Mouse (Mus musculus): ENCODE data around the gene Ccdc186.

The Ccdc186 gene

DNA sequence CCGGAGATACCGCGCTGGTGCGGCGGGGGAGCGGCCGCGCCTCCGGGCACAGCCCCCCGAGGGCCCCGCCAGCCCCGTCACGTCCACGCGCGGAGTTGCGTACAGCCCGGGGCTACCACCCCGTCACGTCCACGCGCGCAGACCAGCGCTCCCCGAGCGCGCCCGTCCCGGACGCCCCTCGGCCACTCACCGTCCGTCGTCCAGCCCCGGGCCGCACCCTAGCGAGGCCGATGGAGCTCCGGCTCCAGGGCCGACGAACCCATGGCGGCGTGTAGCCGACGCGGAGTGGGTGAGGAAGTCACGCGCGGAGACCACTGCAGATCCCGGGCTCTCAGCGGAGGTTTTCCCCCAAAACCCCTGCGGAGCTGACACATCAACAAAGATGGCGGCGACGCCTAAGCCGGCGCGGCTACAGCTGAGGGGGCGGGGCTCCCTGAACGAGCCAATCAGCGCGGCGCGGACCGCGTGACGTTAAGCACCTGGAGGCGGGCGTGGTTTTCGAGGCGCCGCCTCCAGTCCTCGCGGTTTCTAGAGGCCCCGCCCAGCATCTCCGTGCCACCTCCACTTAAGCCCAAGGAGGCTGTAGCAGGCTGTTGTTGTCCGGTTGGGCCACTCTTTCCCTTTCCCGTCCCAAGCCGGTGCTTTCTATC, at the start of gene Ccdc186:
Ccdc186 (minus strand) TSS at position 393 of the 650 bp plus-strand sequence.
- TF ChIP-seq GATA4 (IDR thresholded peaks at IDR 0.05; ENCODE audit: insufficient replicate concordance, low read length) = no peak

DNA sequence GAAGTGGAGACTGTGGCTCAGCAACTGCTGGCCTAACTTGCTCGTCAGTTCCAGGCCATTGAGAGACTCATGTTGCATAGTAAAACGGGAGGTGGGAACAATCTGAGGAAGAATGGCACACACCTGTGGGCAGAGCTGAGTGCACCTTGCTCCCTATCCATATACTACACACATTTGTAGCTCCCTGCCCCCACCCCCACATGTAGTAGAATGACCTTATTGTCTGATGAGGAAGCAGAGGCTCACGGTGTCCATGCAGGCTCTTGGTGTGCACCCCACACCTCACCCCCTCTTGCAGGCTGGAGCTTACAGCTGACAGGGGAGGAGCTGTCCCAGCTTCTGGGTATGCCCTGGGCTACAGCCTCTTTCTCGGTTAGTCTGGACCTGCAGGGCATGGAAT, 45.7 kb upstream of the Ccdc186 start:
- TF ChIP-seq GATA4 (IDR thresholded peaks at IDR 0.05; ENCODE audit: insufficient replicate concordance, low read length) = no peak

DNA sequence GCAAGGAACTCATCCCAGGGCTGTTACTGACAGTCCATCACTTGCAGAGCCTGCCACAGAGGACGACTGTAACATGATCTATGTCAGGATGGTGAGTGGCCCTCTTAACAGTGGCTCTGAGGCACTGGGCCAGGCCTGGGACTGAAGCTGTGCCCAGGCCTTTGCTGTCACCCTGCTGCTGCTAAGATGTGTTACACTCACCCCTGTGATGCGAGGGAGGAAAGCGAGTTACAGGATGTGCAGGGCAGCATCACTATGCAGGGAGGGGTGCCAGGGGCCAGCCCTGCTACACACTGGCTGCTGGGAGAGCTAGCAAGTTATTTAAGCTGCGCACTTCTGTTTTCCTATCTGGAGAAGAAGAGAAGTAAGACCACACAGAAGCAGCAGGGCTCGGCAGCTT, 34.5 kb upstream of the Ccdc186 start:
- no peak for TF ChIP-seq GATA4 (IDR thresholded peaks at IDR 0.05; ENCODE audit: insufficient replicate concordance, low read length)

DNA sequence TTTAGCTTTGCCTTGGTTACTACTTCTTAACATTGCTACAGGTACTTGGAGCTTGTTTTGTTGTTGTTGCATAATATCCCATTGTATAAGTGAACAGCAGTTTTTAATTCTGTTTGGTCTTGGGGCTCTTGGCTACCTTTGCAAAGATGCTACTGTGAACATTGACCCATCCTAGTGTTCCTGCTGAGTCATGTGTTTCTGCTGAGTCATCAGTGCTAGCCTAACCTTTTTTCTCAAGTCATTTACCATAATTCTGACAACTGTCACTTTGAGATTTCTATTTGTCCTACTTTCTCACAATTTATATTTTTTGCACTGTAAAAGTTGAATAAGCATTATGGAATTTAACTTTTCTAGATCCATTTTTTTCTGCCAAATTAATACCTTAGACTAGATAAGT, 30.6 kb upstream of the Ccdc186 start:
- TF ChIP-seq GATA4 (IDR thresholded peaks at IDR 0.05; ENCODE audit: insufficient replicate concordance, low read length) = no peak

DNA sequence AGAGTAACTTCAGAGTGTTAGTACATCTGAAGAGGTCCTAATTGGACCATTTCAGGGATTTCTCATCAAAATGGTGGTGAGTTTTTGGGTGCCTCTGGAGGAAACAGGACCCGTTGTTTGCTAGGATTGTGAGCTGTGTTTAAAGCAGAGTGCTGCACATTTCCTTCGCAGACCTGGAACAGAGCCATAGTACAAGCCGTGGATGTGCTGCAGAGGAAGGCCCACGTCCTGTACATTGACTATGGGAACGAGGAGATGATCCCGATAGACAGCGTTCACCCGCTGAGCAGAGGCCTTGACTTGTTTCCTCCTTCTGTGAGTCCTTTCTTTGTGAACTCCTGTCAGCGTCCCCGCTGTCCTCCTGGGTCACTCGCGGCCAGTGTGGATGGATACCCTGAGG, 21.0 kb upstream of the Ccdc186 start:
- TF ChIP-seq GATA4 (IDR thresholded peaks at IDR 0.05; ENCODE audit: insufficient replicate concordance, low read length) = no peak

DNA sequence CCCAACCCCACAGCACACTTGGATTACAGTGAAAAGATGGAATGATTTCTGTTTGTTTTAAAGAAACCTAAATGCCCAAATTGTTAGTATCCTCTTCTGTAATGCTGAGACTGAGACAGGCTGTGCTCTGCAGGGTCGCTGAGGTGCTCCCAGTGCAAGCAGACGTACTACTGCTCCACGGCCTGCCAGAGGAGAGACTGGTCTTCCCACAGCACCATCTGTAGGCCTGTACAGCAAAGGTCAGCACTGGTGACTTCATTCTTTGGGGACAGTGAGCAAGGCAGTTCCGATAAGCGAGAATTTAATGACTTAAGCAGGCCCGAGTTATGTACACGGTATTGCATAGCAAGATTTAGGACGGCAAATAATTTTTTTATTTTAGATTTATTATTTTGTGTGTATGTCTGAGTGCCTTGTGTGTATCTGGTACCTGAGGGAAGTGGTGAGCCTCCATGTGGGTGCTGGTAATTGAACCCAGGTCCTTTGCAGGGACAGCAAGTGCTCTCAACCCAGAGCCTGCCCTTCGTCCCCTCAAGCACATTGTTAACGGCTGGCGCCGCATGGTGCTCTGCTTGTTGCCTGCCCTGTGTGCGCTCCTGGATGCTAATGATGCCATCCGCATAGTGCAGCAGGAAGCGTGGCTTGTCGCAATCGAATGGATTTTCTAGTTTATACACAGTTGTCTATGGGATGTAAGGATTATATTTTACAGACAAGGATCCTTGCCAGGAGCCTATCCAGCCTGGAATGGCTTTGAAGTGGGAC, 17.1 kb upstream of the Ccdc186 start:
- no peak for TF ChIP-seq GATA4 (IDR thresholded peaks at IDR 0.05; ENCODE audit: insufficient replicate concordance, low read length)

DNA sequence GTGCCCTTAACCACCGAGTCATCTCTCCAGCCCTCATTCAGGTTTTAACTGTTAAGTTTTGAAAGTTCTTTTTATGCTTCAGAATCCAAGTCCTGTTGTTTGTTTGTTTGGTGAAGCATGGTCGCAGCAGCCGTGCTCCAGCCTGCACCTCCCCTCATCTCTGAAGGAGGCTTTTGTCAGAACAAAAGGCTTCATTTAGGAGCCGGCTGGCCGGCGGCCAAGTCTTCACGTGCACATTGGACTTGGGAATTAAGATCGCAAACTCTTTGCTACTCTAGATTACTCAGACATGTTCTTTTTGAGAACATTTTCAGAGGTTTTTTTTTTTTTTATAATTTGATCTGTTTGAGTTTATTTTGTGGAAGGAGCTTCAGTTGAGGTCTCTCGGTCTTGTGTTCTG, 13.3 kb upstream of the Ccdc186 start:
- TF ChIP-seq GATA4 (IDR thresholded peaks at IDR 0.05; ENCODE audit: insufficient replicate concordance, low read length) = no peak

DNA sequence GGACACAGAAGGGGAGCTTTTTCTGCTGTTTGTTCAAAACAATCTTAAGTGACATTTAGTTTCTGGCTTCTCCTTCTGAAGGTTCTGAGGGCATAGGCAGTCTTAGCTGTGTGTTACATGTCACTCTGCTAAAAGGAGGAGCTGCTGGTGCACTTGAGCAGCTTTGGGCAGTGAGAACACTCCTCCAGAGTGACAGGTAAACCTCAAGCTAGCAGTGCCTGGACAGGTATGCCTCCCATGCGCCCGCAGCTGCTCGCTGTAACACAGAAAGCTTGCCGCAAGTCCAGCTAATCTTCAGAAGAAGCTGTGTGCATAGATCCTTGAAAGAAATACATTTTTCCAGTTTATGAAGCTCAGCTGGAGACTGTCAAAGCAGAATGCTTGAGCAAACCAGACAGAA, 8.2 kb upstream of the Ccdc186 start:
- TF ChIP-seq GATA4 (IDR thresholded peaks at IDR 0.05; ENCODE audit: insufficient replicate concordance, low read length) = no peak

DNA sequence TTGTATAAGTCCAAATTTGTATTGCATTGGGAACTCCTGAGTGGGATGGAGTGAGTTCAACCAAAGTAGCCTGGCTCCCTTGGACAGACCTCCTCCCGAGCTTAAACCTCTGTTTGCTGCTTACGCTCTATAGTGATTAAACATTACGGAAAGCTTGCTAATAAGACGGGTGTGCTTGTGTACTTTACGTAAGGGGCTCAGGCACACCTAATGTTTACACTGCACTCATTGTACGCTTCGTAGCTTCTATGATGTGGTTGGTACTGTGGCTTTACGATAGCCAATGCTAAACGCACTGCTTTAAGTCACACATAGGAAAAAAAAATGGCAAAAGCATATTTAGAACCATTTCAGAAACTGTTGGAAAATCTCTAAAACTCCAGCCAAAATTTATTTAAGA, 7.3 kb upstream of the Ccdc186 start:
- TF ChIP-seq GATA4 (IDR thresholded peaks at IDR 0.05; ENCODE audit: insufficient replicate concordance, low read length) = no peak

DNA sequence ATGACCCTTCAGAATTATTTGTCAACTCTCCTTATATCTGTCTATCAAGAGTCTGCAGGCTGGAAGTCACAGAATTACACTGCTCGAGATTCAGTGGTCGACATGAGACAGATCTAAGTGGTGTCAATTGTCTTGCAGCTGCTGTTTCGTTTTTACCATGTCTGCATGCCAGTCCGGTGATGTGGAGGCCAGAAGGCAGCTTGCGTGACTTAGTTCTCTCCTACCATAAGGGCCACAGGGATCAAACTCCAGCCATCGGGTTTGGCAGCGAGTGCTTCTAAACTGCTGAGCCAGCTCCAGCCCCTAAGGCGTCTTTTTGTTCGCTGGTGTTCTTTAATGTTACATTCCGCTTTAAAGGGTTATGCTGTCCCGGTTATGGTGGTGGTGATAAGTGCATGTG, 6.3 kb upstream of the Ccdc186 start:
- no peak for TF ChIP-seq GATA4 (IDR thresholded peaks at IDR 0.05; ENCODE audit: insufficient replicate concordance, low read length)

DNA sequence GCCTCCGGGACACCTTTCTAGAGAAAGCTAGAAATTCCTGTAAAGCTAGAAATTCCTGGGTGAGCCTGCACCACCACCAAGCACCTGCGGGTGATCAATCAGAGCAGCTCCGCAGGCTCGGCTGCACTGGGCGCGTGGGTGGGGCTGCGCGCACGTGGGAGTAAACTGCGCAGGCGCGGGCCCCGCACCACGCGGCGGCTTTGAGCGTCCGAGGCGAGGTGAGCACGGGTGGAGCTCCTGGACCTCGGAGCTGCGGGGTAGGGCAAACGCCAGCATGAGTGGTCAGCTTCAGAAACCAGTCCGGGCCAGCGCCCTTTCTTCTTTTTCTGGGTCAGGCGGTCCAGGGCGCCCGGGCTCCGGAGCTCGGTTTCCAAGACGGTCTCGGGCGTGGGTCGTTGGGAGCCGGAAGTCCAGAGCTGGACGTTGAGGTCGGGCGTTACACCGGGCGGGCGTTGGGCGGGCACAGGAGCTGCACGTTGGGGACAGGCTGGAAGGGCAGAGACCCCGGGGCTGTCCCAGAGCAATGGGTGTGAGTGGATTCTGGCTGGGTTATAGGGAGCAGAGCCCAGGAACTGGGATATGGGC, 4.1 kb upstream of the Ccdc186 start, which contains the start of gene Tdrd1:
Tdrd1 (plus strand) TSS at position 163 of the 585 bp plus-strand sequence.
- no peak for TF ChIP-seq GATA4 (IDR thresholded peaks at IDR 0.05; ENCODE audit: insufficient replicate concordance, low read length)

DNA sequence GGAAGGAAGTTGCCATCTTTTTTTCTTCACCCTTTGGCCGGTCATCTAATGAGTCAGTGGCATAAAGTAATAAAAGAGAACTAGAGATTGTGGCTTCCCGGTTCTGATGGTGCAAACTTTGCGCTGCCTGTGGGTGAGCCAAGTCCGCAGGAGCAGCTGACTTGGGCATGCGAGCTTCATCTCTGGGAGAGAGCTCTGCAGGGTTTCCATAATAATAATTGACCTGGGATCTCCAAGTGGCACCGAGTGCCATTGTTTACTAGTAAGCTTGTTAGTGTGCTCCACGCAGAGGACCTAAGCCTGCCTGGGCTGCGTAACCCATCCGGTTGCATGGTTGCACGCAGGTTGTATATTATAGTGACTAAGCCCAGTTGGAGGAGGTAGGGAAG, 452 bp upstream of the Ccdc186 start:
- no peak for TF ChIP-seq GATA4 (IDR thresholded peaks at IDR 0.05; ENCODE audit: insufficient replicate concordance, low read length)

DNA sequence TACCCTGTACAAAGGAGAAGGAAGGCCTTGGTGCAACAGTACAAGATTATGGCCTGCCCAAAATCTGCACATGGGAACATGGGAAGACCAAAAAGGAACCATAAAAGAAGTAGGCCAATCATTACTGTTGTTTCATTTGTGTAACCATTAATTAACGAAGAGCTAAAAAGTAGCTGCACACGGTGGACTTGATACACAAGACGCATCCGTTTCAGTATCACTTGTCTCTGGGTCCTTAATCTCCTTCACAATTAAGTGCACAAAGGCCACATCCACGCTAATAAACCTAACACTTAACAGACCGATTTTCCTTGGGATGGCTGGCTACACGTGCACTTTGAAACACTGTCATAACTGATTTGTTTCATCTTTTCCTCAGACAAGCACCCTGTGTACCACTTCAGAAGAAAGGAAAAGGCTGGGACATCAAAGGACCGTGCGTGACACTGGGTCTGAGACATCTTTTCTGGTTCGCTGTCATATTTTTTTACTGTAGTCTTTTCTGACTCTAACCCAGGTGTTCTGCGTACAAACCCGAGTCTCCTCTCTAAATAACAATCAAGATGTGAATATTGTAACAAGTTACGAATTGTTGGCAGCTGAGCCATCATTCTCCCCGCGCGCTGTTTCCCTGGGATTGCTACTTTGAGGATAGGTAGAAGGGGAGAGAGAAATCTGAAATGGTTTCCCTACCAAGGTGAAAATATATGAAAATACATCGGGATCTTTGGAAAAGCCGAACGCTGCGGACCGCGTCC, 771 bp downstream of the Ccdc186 start:
- TF ChIP-seq GATA4 (IDR thresholded peaks at IDR 0.05; ENCODE audit: insufficient replicate concordance, low read length) = no peak

DNA sequence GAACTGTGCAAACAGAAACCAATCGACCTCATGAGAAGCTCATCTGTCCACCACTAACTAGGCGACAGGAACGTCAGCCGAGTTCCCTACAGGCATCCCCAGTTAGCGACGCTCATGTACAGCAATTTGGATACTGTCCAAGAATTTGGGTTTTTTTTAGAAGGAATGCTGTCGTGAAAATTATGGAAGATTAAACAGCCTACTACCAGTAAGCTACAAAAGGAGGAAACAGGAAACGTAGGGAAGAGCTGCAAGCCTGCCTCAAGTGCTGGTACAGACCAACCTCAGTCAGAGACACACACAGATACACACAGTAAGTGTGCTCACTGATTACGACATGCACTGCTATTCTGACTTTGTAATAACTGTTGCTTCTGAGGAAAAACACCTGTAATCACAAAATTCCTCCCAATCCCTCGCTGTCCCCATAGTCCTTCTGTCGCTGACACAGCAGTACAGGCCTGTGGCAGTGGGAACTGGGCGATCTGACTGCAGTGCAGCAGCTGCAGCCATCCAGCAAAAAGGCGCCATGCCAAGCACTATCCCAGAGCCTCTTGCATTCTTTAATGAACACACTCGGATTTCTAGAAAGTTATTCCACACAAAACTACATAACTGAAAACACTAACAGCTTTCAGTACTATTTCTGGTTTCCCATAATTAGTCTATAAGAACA, 4.0 kb downstream of the Ccdc186 start:
- no peak for TF ChIP-seq GATA4 (IDR thresholded peaks at IDR 0.05; ENCODE audit: insufficient replicate concordance, low read length)

DNA sequence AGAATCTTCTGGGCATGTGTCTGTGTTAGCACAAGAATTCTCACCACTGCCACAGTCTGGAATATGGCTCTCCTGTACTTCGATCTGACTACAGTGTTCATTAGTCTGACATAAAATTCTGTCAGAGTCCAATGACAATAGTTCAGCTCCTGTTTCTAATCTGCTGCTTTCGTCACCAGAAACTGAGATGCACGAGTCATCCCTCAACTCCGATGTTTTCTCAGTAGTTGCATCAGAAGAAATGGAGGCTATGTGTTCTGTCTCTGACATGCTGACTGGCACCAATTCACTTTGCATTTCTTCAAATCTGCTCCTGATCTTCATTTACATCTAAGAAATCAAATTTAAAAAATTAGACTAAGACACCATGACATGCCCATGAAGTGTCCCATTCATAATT, 8.6 kb downstream of the Ccdc186 start:
- no peak for TF ChIP-seq GATA4 (IDR thresholded peaks at IDR 0.05; ENCODE audit: insufficient replicate concordance, low read length)

All from liver, adult (tissue).